Mouse (Mus musculus) intestine, embryonic 14.5 days (tissue): ENCODE data around the gene Trpv6. TPM values are rescaled to one million over a fixed set of nuclear protein-coding genes. Genes with fewer than 3 reads are reported as not detected.
A peak's percentile ranks its signal among the peaks of the same experiment; 100 is the strongest.

Experiments
- ATAC-seq: fragments of 200-750 bp; cut with Nextera tagmentation; replicated peaks from 2 replicates; pipeline ENCODE4 v1.8.0; 2017; ENCODE audit warnings: low read depth, moderate number of reproducible peaks, moderate TSS enrichment, moderate library complexity; ENCODE audit not compliant: low FRiP score, low TSS enrichment
- DNase-seq: peaks from one replicate; pipeline ENCODE4 v3.0.0-alpha.2; 2018; ENCODE audit warnings: low spot score
- H3K27ac ChIP-seq: fragments of 300-500 bp; sonication (generic); 2 replicates; pipeline ENCODE4 v1.5.1; 2014; ENCODE audit warnings: low read depth, mild to moderate bottlenecking, control low read depth
- H3K27me3 ChIP-seq: fragments of 300-500 bp; sonication (generic); replicated peaks from 2 replicates; pipeline ENCODE4 v1.6.1; 2014; ENCODE audit warnings: low read length, control low read depth; ENCODE audit not compliant: control insufficient read depth, insufficient read depth
- H3K36me3 ChIP-seq: fragments of 300-500 bp; sonication (generic); 2 replicates; pipeline ENCODE4 v1.6.1; 2014; ENCODE audit warnings: low read length, control low read depth; ENCODE audit not compliant: control insufficient read depth, insufficient read depth
- H3K4me1 ChIP-seq: fragments of 300-500 bp; sonication (generic); replicated peaks from 2 replicates; pipeline ENCODE4 v1.6.1; 2014; ENCODE audit warnings: low read length, control low read depth, mixed read lengths; ENCODE audit not compliant: control insufficient read depth, insufficient read depth
- H3K4me2 ChIP-seq: fragments of 300-500 bp; sonication (generic); 2 replicates; pipeline ENCODE4 v1.6.1; 2014; ENCODE audit warnings: low read length
- H3K4me3 ChIP-seq: fragments of 300-500 bp; sonication (generic); 2 replicates; pipeline ENCODE4 v1.5.1; 2014; ENCODE audit warnings: low read depth, low read length, control low read depth, mixed read lengths
- H3K9ac ChIP-seq: fragments of 300-500 bp; sonication (generic); 2 replicates; pipeline ENCODE4 v1.6.1; 2014; ENCODE audit warnings: mild to moderate bottlenecking, low read length
- H3K9me3 ChIP-seq: fragments of 300-500 bp; sonication (generic); 2 replicates; pipeline ENCODE4 v1.6.1; 2016; ENCODE audit warnings: low read length, control low read depth; ENCODE audit not compliant: control insufficient read depth
- WGBS: fragments of 180-500 bp; shearing (Covaris S2); extraction: QIAGEN DNeasy Blood & Tissue Kit; methylation state at CpG from one replicate; pipeline ENCODE4 v1.1.7; 2014; 5-methylcytosine and 5-hydroxymethylcytosine counted together
- polyA plus RNA-seq: library from polyadenylated mRNA; unstranded; fragments of >200 nt; fragmentation: Nextera tagmentation; extraction: Ambion mirVana; gene quantifications from 2 replicates; pipeline ENCODE4 v1.2.1, GENCODE M21; 2014

The Trpv6 gene
- polyA plus RNA-seq, 1 experiment from 2014 or later: 0.58 TPM

DNA sequence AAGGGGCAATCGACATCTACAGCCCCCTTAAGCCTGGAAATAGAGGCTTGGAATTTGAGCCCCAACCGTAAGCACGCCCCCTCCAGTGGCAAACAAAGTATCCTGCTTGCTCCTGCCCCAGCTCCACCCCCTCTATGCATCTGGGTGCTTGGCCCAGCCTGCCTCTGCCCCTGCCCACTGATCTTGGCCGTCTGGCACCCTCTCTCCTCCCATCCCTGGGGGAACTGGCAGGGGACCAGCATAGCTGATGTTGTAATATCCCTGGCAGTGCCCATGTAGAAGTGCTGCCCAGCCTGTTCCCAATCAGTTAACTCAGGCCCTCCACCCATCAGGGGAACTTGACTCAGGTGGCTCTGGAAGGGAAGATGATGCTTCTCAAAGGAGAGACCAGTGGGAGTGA, 30.0 kb downstream of the Trpv6 start:
- peak overlapping the region; percentile 64; the same call in 1 of the 2 replicates for H3K4me3 ChIP-seq
- H3K4me1 ChIP-seq: no peaks in the 10 kb centered on the region
- peak overlapping the region; percentile 88 for H3K4me2 ChIP-seq
- DNase-seq (no peak), ATAC-seq (no peak)
- H3K9me3 ChIP-seq: no peaks in the 10 kb centered on the region
- H3K36me3 ChIP-seq: no peaks in the 10 kb centered on the region
- WGBS: 20% methylated on average over 4 of the region's 4 CpGs
- no peaks in the 10 kb centered on the region for H3K27me3 ChIP-seq
- no peak overlapping the region for H3K9ac ChIP-seq
- no peak overlapping the region for H3K27ac ChIP-seq

DNA sequence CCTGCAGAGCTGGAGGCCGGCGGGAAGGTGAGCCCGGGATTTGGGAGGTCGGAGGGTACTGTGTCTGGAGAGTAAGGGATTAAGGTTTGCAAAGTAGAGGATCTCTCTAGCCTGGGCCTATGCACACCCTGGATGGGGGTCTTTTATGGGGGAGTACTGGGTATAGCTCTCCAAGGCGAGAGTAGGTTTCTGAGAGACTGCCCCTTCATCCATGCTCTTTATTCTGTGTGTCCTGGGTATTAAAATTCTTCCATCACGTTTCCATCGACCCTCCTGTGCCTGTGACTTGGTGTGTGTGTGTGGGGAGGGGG, 30.5 kb downstream of the Trpv6 start:
- Histone ChIP-seq H3K27me3 (no peaks in the 10 kb centered on the region), H3K36me3 (no peaks in the 10 kb centered on the region), H3K4me2 (peak overlapping the region; percentile 88), H3K9ac (peak overlapping the region; percentile 71), H3K4me3 (peak overlapping the region; percentile 64), H3K4me1 (no peaks in the 10 kb centered on the region), H3K27ac (peak overlapping the region; percentile 83; the same call in 1 of the 2 replicates), H3K9me3 (no peaks in the 10 kb centered on the region)
- DNase-seq (no peak), ATAC-seq (peak; percentile 42)
- under 1% methylated on average over 7 of the region's 7 CpGs for WGBS

DNA sequence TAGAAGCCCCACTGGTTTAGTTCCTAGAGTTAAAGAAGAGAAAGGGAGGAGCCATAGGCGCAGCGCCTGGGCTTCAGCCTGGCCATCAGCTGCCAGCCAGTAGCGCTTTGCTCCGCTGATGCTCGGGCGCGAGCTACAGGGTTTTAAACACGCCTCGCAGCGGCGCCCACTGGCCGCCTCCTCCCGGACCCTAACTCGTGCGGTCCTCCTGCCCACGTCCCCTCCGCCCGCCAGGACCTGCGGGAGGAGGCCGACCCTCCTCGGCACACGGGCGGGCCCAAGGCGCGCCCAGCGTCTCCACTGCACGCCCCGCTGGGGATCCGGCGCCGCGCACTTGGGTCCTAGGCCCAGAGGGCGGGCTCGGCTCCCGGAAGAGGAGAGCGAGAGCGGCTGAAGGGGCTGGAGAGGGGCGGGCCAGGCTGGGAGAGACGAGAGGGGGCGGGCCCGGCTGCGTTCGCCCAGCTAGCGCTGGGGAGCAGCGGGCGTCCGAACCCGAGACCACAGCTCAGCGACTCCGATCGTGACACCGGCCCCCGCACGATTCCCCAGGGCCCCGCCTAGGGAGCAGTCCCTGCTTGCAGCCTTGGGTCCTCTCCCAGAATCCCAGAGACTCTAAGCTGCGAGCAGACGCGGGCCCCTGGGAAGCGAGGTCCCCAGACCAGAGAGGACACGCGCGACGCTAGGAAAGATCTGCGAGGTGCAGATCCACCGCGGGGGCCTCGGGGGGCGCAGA, 31.0 kb downstream of the Trpv6 start, which contains the start of gene Ephb6:
TSS of gene Ephb6 (plus strand) at position 422 of the 733 bp plus-strand sequence.
- no peaks in the 10 kb centered on the region for H3K9me3 ChIP-seq
- no peaks in the 10 kb centered on the region for H3K36me3 ChIP-seq
- under 1% methylated on average over 68 of the region's 68 CpGs for WGBS
- DNase-seq (peak; percentile 89), ATAC-seq (peak; percentile 96)
- H3K4me2 ChIP-seq: peak within 1 kb of the TSS; percentile 88
- peak within 1 kb of the TSS; percentile 83 for H3K27ac ChIP-seq
- peak within 1 kb of the TSS; percentile 71 for H3K9ac ChIP-seq
- no peaks in the 10 kb centered on the region for H3K4me1 ChIP-seq
- H3K4me3 ChIP-seq: peak within 1 kb of the TSS; percentile 64
- no peaks in the 10 kb centered on the region for H3K27me3 ChIP-seq

DNA sequence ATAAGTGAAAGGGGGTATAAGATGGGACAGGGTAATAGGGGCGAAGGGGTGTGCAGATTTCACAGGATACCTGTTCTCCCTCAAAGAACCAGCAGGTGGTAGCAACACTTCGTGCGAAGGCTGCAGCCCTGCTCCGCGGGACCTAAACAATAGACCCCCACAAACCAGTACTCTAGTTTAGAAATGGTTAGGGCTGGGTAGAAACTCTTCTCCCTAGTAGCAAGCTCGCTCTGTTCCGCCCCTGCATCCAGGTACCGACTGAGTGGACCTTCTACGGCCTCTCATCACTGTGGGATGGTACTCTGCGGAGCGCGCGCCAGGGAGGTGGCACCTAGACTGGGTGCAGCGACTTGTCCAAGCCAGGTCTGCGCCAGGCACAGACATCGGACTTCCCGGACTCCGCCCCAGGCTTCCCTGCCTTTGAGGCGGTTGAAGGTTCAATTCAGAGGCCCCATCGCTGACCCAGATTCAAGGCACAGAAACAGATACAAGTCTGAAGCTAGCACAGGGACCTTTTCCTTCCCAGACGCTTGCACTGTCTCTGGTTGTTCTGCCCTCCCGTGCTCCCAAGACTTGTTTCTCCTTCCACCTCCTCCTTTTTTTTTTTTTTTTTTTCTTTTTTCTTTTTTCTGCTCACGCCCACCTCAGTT, 31.7 kb downstream of the Trpv6 start:
- Histone ChIP-seq H3K4me2 (peak overlapping the region; percentile 88), H3K9me3 (no peaks in the 10 kb centered on the region), H3K36me3 (no peaks in the 10 kb centered on the region), H3K9ac (peak overlapping the region; percentile 71), H3K4me1 (no peaks in the 10 kb centered on the region), H3K27me3 (no peaks in the 10 kb centered on the region), H3K4me3 (peak overlapping the region; percentile 64), H3K27ac (peak overlapping the region; percentile 83)
- ATAC-seq (peak; percentile 70), DNase-seq (peak; percentile 91)
- under 1% methylated on average over 23 of the region's 23 CpGs for WGBS

DNA sequence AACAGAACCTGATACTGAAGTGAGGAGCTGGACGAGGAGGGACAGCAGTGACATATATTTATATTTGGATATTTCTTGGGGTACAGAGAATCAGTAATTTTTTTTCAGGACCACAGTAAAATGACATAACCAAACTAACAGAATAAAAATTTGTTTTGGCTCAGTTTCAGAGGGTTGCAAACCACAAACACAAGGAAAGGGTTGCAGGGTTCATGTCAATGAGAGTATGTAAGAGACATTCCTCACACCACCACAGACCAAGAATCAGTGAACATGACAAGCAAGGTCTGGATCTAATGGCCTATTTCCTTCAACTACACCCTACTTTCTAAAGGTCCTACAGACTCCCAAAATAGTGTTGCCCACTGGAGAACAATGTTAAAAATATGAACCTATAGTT, 54.0 kb downstream of the Trpv6 start:
- no peak overlapping the region for H3K9ac ChIP-seq
- 86% methylated on average over 1 of the region's 1 CpGs for WGBS
- H3K36me3 ChIP-seq: no peaks in the 10 kb centered on the region
- no peak overlapping the region for H3K4me2 ChIP-seq
- ATAC-seq (no peak), DNase-seq (no peak)
- H3K4me3 ChIP-seq: no peak overlapping the region
- no peak overlapping the region for H3K27ac ChIP-seq
- no peaks in the 10 kb centered on the region for H3K4me1 ChIP-seq
- no peaks in the 10 kb centered on the region for H3K9me3 ChIP-seq
- no peaks in the 10 kb centered on the region for H3K27me3 ChIP-seq

DNA sequence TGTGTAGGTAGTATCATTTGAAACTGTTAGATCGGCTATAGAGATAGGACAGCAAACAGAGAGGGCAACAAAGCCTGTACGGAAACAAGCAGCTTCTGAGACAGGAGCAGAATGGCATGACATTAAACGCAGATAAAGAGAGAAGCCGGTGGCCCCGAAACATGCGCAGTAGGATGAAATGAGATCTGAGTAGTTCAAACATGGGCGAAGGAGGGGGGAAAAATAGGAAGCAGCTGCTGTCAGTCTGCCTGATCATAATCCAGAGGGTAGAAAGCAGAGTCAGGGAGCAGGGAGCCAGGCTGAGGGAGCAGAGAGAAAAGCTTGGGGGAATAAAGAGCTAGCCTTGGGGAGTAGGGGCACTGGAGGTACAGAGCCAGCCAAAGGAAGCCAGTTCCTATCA, 54.9 kb downstream of the Trpv6 start:
- no peak overlapping the region for H3K9ac ChIP-seq
- no peak overlapping the region for H3K4me3 ChIP-seq
- no peak overlapping the region for H3K4me2 ChIP-seq
- no peaks in the 10 kb centered on the region for H3K27me3 ChIP-seq
- no peaks in the 10 kb centered on the region for H3K36me3 ChIP-seq
- no peak overlapping the region for H3K27ac ChIP-seq
- no peak for DNase-seq
- no peaks in the 10 kb centered on the region for H3K4me1 ChIP-seq
- H3K9me3 ChIP-seq: no peaks in the 10 kb centered on the region
- ATAC-seq: no peak
- 66% methylated on average over 7 of the region's 7 CpGs for WGBS

DNA sequence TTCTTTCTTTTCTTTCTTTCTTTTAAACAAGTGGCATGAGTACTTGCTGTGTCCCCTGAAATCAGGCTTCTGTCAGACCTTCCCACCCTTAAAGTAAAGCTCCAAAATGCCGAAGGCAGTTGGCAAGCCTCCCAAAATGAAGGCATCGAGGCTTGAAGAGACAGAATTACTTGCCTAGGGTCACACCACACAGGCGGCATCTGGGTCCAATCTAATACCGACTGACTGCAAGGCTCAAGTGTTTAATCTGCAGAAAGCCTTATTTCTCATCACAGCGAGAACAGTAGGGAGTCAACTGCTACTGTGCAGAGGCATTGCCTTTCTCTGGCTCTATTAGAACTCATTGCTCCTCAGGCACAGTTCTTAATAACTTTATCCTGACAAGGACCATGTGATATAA, 58.9 kb downstream of the Trpv6 start:
- H3K4me1 ChIP-seq: no peaks in the 10 kb centered on the region
- H3K9ac ChIP-seq: no peak overlapping the region
- H3K27me3 ChIP-seq: no peaks in the 10 kb centered on the region
- no peaks in the 10 kb centered on the region for H3K9me3 ChIP-seq
- DNase-seq: no peak
- 69% methylated on average over 5 of the region's 5 CpGs for WGBS
- no peak overlapping the region for H3K4me3 ChIP-seq
- H3K27ac ChIP-seq: no peak overlapping the region
- ATAC-seq: no peak
- H3K4me2 ChIP-seq: no peak overlapping the region
- no peaks in the 10 kb centered on the region for H3K36me3 ChIP-seq

DNA sequence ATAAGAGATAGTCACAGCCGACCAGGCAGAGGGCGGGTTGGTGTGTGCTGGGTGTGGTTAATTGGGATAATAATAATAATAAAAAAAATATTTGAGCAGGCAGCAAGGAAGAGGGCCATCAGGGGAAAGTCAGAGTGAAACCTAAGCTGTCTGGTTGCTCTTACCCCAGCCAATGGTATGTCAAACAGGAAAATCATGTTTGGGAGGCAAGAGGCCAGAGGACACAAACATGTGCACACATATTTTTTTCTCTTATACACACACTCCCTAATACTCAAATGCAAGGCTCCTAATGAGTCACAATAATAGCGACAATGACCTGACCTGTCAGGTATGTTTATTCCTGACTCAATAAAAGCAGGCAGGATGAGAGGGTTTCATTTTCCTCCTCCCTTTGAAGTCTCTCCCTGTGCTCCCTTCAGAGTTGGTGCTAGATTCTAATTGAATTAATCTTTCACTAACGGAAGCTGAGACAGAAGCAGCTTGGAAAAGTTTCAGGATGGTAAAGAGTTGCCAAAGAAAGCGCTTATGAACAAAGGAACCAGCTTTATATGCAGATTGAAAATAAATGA, 59.6 kb downstream of the Trpv6 start:
- Histone ChIP-seq H3K4me2 (no peak overlapping the region), H3K9ac (no peak overlapping the region), H3K27ac (no peak overlapping the region), H3K36me3 (no peaks in the 10 kb centered on the region), H3K9me3 (no peaks in the 10 kb centered on the region), H3K4me3 (no peak overlapping the region), H3K4me1 (no peaks in the 10 kb centered on the region), H3K27me3 (no peaks in the 10 kb centered on the region)
- DNase-seq: no peak
- 44% methylated on average over 5 of the region's 5 CpGs for WGBS
- ATAC-seq: 0 out of 2 replicates have a peak, but pooled peaks have one; percentile 19
